Mouse (Mus musculus) heart, embryonic 13.5 days (tissue): ENCODE results near the gene Tfcp2l1. TPM values are rescaled to one million over a fixed set of nuclear protein-coding genes. Genes with fewer than 3 reads are reported as not detected.

ENCODE experiments used
- ATAC-seq: fragments of 200-750 bp; cut with Nextera tagmentation; 2 replicates; pipeline ENCODE4 v1.8.0; 2017; ENCODE audit warnings: moderate TSS enrichment; ENCODE audit not compliant: insufficient number of reproducible peaks, low FRiP score, low TSS enrichment; ENCODE audit errors: extremely low read depth
- H3K27ac ChIP-seq: fragments of 300-500 bp; sonication (generic); replicated peaks from 2 replicates; pipeline ENCODE4 v1.5.1; 2015; ENCODE audit warnings: moderate library complexity, mild to moderate bottlenecking, inconsistent platforms
- H3K27me3 ChIP-seq: fragments of 300-500 bp; sonication (generic); replicated peaks from 2 replicates; pipeline ENCODE4 v1.6.1; 2015; ENCODE audit warnings: mild to moderate bottlenecking, inconsistent platforms
- H3K36me3 ChIP-seq: fragments of 300-500 bp; sonication (generic); 2 replicates; pipeline ENCODE4 v1.6.1; 2015; ENCODE audit warnings: mild to moderate bottlenecking, inconsistent platforms
- H3K4me1 ChIP-seq: fragments of 300-500 bp; sonication (generic); 2 replicates; pipeline ENCODE4 v1.6.1; 2015; ENCODE audit warnings: inconsistent platforms
- H3K4me2 ChIP-seq: fragments of 300-500 bp; sonication (generic); 2 replicates; pipeline ENCODE4 v1.6.1; 2015; ENCODE audit warnings: inconsistent platforms, mild to moderate bottlenecking, moderate library complexity
- H3K4me3 ChIP-seq: fragments of 300-500 bp; sonication (generic); 2 replicates; pipeline ENCODE4 v1.5.1; 2015; ENCODE audit warnings: moderate library complexity, mild to moderate bottlenecking, inconsistent platforms
- H3K9ac ChIP-seq: fragments of 300-500 bp; sonication (generic); 2 replicates; pipeline ENCODE4 v1.6.1; 2015; ENCODE audit warnings: inconsistent platforms, mild to moderate bottlenecking, moderate library complexity
- H3K9me3 ChIP-seq: fragments of 300-500 bp; sonication (generic); 2 replicates; pipeline ENCODE4 v1.6.1; 2016; ENCODE audit warnings: inconsistent platforms
- WGBS: fragments of 180-500 bp; shearing (Covaris S2); methylation state at CpG from one replicate; pipeline ENCODE4 v1.1.7; 2015; ENCODE audit warnings: mixed read lengths; 5-methylcytosine and 5-hydroxymethylcytosine counted together
- polyA plus RNA-seq: library from polyadenylated mRNA; unstranded; fragments of >200 nt; fragmentation: Nextera tagmentation; extraction: Ambion mirVana; gene quantifications from 2 replicates; pipeline ENCODE4 v1.2.1, GENCODE M21; 2015

Tfcp2l1 gene
- polyA plus RNA-seq, 1 experiment from 2014 or later: 2.0 TPM

DNA sequence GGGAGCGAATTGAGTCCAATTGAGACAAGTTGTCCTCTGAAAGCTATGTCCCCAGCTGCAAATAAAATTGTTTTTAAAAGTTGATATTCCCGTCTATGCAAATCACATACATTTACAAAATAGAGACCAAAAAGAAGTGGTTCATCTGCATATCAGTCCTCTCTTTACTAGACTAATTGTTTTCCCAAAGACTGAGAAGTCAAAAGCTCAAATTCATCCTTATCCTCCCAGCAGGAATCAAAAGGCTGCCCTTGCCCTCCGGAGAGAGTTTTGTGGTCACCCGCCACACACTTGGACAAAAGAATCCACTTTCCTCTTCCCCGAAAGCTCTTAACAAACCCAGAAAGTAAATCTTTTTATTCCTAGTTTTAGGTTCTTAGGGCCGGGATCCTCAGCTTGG is 2.3 kb upstream of the Tfcp2l1 start:
- Histone ChIP-seq H3K9me3 (no peaks in the 10 kb centered on the region), H3K4me3 (no peak overlapping the region), H3K27ac (no peak overlapping the region), H3K36me3 (no peaks in the 10 kb centered on the region), H3K9ac (no peak overlapping the region), H3K4me1 (peaks cover 20% of the 10 kb centered on the region), H3K27me3 (peaks cover 49% of the 10 kb centered on the region), H3K4me2 (no peak overlapping the region)
- ATAC-seq: no peak
- WGBS: 48% methylated on average over 6 of the region's 6 CpGs

DNA sequence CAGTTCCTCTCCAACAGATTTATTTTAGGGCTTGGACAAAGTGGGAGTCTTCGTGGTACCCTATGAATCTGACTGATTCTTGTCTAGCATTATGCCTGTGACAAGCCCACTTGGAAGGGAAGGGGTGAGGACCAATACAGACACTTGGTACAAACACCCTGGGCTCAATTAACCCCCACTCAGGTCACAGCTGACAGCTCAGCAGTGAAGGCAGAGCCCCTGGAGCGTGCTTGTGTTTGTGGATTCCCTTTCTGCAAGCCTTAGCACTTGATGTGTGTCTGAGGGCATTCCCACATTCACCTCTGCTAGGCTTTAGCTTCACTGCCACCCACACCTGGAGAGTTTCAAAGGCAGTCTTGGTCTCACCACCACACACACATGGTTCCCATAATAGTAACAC is 1.8 kb upstream of the Tfcp2l1 start:
- Histone ChIP-seq H3K4me1 (peaks cover 20% of the 10 kb centered on the region), H3K9ac (no peak overlapping the region), H3K36me3 (no peaks in the 10 kb centered on the region), H3K4me3 (no peak overlapping the region), H3K27ac (no peak overlapping the region), H3K4me2 (no peak overlapping the region), H3K27me3 (peaks cover 49% of the 10 kb centered on the region), H3K9me3 (no peaks in the 10 kb centered on the region)
- 43% methylated on average over 2 of the region's 2 CpGs for WGBS
- no peak for ATAC-seq

DNA sequence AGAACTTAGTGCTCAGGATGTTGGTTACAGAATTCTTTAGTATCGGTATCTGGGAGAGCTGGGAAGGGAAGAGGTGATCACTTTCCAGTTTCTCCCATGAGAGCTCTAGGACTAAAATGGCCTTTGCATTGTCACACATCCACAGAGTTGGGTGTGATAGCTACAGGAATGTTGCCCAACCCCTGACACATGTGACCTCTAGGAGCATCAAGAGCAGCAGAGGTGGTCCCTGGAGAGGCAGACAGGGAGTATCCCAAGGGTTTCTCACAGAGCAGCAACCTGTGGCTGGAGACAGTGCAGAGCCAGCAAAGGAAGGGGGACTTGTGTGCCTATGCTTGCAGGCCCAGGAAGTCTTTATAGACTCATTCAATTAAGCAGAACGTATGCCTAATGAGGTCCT is 1.3 kb upstream of the Tfcp2l1 start:
- H3K9me3 ChIP-seq: no peaks in the 10 kb centered on the region
- H3K4me2 ChIP-seq: no peak overlapping the region
- H3K27me3 ChIP-seq: peaks cover 49% of the 10 kb centered on the region
- no peak overlapping the region for H3K27ac ChIP-seq
- WGBS: 66% methylated on average over 2 of the region's 2 CpGs
- H3K36me3 ChIP-seq: no peaks in the 10 kb centered on the region
- no peak for ATAC-seq
- H3K4me1 ChIP-seq: peaks cover 20% of the 10 kb centered on the region
- H3K4me3 ChIP-seq: no peak overlapping the region
- H3K9ac ChIP-seq: no peak overlapping the region

DNA sequence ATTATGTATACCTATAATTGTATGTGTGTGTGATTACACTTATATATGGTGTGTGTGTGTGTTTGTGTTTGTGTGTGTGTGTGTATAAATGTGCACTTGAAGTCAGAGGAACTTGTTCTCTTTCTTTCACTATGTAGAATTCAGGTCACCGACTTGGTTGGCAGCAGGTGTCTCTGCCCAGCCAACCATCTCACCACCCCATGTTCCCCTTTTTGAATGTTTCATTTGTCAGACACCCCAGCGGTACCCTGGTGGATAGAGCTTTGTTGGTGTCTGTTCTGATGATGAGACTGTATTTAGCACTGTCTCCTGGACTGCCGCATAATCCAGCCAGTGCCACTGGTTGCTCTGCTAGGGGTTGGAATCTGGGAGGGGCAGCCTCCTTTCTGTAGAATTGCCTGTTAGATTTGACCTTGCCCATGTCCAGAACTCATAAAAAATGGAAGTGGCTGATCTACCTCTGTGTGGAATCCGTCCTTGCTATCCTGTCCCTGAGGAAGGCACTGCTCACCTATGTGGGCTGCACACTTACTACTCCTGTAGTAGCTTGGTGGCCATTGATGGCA is 5.8 kb downstream of the Tfcp2l1 start:
- Histone ChIP-seq H3K36me3 (no peaks in the 10 kb centered on the region), H3K9me3 (no peaks in the 10 kb centered on the region), H3K27ac (no peak overlapping the region), H3K27me3 (peaks cover 10% of the 10 kb centered on the region), H3K4me1 (peaks cover 1% of the 10 kb centered on the region; the same call in 1 of the 2 replicates), H3K4me2 (no peak overlapping the region), H3K9ac (no peak overlapping the region), H3K4me3 (no peak overlapping the region)
- no peak for ATAC-seq
- 72% methylated on average over 4 of the region's 4 CpGs for WGBS

DNA sequence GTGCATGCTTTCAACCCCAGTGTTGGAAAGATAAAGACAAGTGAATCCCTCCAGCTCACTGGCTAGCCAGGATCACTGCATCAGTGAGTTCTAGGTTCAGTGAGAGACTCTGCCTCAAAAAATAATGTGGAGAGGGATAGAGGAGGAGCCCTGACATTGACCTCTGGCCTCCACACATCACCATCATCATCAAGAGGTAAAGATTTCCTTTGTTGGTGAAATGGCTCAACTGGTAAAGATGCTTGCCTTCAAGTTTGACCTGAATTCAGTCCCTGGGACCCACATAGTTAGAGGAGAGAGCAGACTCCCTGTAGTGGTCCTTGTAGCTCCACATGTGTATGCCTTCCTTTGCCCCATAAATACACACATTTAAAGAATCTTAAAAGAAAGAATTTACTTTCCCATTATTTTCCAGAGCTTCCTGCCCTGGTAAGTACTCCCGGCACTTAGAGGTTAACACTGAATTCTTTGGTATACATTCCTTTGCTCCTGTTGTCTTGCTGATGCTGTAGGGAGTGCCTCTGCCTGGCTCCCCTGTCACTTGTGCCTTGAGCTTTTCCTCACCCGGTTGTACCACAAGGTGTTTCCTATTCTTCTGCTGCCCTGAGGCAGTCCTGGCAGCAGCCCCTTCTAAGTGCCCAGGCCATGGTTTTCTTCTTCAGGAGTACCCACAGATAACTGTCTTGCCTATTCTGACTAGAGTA is 14.7 kb downstream of the Tfcp2l1 start:
- WGBS: 64% methylated on average over 2 of the region's 2 CpGs
- H3K36me3 ChIP-seq: no peaks in the 10 kb centered on the region
- H3K27ac ChIP-seq: no peak overlapping the region
- H3K4me3 ChIP-seq: no peak overlapping the region
- H3K4me1 ChIP-seq: peaks cover 9% of the 10 kb centered on the region
- H3K4me2 ChIP-seq: no peak overlapping the region
- H3K9me3 ChIP-seq: no peaks in the 10 kb centered on the region
- H3K27me3 ChIP-seq: no peaks in the 10 kb centered on the region
- no peak for ATAC-seq
- no peak overlapping the region for H3K9ac ChIP-seq

DNA sequence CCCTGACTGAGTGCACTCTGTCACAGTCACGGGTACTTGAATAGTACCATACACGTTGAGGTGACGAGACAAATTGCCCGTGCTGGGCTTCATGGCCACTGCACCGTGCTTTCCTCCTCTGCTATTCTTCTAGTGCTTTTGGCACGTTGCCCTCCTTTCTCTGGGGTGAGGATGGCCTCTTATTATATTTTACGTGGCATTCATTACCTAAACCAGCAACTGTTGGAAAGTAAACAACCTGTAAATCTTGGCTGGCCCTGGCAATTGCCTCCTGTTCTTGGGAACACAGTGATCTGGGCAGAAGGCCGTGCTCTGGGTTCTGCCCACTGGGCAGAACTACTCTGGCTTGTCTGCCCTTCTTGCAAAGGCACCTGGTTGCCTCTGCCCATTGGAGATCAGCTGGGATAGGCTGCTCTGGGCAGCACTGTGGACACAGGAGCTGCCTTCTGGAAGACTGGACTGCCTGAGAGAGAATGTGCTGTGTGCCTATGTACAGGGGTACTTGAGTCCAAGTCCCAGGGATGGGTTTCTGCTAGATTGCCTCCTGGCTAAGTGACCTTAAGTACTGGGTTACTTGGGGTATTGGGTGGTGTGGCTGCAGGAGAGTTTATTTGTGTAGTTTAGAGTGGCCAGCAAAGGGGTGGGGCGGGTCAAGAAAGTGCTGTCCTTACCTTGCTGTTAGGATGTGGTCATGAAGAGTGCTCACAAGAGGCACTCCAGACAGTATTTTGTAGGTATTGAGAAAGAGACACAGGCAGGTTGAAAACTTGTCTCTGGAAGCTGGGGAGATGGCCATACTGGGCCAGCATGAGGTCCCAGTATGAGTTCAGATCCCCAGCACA is 15.6 kb downstream of the Tfcp2l1 start:
- H3K9me3 ChIP-seq: no peaks in the 10 kb centered on the region
- H3K4me2 ChIP-seq: no peak overlapping the region
- no peak for ATAC-seq
- no peaks in the 10 kb centered on the region for H3K36me3 ChIP-seq
- 49% methylated on average over 9 of the region's 9 CpGs for WGBS
- H3K27me3 ChIP-seq: no peaks in the 10 kb centered on the region
- H3K4me3 ChIP-seq: no peak overlapping the region
- H3K27ac ChIP-seq: no peak overlapping the region
- peaks cover 15% of the 10 kb centered on the region for H3K4me1 ChIP-seq
- no peak overlapping the region for H3K9ac ChIP-seq

DNA sequence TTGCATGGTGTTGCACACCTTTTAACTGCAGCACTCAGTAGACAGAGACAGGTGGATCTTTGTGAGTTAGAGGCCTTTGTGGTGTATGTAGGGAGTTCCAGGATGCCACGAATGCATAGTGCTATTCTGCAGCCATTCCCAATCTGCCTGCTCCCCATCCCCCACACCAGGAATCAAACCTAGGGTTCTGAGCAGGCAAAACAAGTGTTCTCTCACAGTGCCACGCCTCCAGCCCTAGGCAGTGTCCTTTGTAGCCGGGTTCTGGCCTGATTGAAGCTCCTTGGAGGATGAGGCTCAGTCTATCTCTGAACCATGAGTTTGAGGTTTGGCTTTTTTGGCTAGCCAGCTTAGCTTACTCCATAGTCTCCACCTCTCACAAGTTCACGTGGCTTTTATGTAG is 18.0 kb downstream of the Tfcp2l1 start:
- Histone ChIP-seq H3K4me3 (no peak overlapping the region), H3K9ac (no peak overlapping the region), H3K4me1 (peaks cover 29% of the 10 kb centered on the region), H3K9me3 (no peaks in the 10 kb centered on the region), H3K27me3 (no peaks in the 10 kb centered on the region), H3K36me3 (no peaks in the 10 kb centered on the region), H3K4me2 (no peak overlapping the region), H3K27ac (no peak overlapping the region)
- ATAC-seq: no peak
- WGBS: 54% methylated on average over 4 of the region's 4 CpGs

DNA sequence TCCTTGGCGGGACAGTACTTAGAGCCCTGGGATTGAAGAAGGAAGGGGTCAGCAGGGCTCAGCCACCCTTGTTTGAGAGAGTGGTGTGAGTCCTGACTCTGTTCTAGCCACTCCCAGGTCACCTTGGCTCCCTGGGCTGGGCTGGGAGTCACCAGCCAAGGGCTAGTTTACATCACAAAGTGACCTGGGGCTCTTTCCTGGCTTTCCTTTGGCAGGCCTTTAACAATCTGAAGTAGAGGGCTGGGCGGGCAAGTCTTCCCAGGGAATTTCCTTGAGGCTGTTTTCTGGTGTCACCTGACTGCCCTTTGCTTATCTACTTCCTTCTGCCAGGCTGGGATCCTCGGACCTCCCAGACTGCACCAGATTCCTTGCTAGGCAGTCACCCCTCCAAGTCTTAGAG is 20.3 kb downstream of the Tfcp2l1 start:
- no peak overlapping the region for H3K4me3 ChIP-seq
- H3K4me1 ChIP-seq: peaks cover 24% of the 10 kb centered on the region
- no peaks in the 10 kb centered on the region for H3K36me3 ChIP-seq
- ATAC-seq: no peak
- no peaks in the 10 kb centered on the region for H3K27me3 ChIP-seq
- no peaks in the 10 kb centered on the region for H3K9me3 ChIP-seq
- 23% methylated on average over 3 of the region's 3 CpGs for WGBS
- H3K9ac ChIP-seq: no peak overlapping the region
- H3K4me2 ChIP-seq: no peak overlapping the region
- no peak overlapping the region for H3K27ac ChIP-seq

DNA sequence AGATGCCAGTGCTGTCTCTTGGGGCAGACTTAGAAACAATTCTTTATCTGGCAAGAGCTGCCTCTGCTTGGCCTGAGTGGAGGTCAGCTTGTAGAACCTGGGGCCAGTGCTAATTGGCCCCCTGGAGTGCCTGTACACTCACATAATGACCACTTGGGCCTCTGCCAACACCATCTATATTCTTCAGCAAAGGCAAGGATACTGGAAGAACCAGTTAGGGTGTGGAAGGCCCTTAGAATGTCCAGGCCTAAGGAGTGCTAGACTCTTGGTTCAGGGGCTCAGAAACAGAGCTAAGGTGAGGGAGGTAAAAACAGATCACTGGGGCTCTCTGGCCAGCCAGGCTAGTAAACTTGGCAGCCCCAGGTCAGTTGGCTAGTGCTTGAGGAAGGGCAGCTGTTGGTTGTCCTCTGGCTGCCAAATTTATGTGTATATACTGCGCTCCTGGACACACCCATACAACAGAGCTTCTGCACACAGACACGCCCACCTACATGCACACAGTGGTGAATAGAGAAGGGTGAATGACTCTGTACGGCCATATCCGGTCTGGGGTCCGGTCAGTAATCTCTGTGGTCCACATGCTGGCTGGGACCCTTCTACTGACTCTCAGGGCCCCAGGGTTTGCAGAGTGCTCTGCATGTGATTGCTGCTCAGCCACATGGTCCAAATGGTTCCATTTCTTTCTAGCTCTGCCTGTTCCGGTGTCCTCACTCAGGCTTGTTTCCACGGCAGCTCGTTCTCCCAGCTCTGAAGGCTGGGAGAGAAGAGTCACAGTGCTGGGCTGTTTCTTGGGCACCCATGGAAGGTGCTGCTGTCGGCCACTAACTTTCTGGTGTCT is 22.4 kb downstream of the Tfcp2l1 start:
- no peak overlapping the region for H3K4me3 ChIP-seq
- H3K4me2 ChIP-seq: no peak overlapping the region
- H3K27me3 ChIP-seq: no peaks in the 10 kb centered on the region
- no peaks in the 10 kb centered on the region for H3K36me3 ChIP-seq
- H3K27ac ChIP-seq: no peak overlapping the region
- ATAC-seq: no peak
- no peak overlapping the region for H3K9ac ChIP-seq
- 66% methylated on average over 9 of the region's 9 CpGs for whole genome bisulfite sequencing
- peaks cover 20% of the 10 kb centered on the region; the same call in 1 of the 2 replicates for H3K4me1 ChIP-seq
- H3K9me3 ChIP-seq: no peaks in the 10 kb centered on the region

DNA sequence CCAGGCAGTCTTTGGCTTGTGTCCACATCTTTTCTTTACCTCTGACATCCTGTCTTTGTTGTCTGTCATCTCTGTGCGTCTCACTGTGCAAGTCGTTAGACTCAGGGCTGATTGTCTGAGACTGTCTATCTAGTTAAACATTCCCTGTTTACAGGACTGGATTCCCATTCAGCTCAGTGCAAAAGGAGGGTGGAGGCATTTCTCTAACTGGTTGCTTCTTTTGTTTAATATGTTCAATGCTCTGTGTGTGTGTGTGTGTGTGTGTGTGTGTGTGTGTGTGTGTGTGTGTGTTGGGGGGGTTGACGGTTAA is 23.0 kb downstream of the Tfcp2l1 start:
- no peak overlapping the region for H3K27ac ChIP-seq
- no peak overlapping the region for H3K4me2 ChIP-seq
- 38% methylated on average over 3 of the region's 3 CpGs for WGBS
- H3K36me3 ChIP-seq: no peaks in the 10 kb centered on the region
- peaks cover 20% of the 10 kb centered on the region; the same call in 1 of the 2 replicates for H3K4me1 ChIP-seq
- no peak overlapping the region for H3K4me3 ChIP-seq
- H3K27me3 ChIP-seq: no peaks in the 10 kb centered on the region
- H3K9ac ChIP-seq: no peak overlapping the region
- no peak for ATAC-seq
- no peaks in the 10 kb centered on the region for H3K9me3 ChIP-seq

DNA sequence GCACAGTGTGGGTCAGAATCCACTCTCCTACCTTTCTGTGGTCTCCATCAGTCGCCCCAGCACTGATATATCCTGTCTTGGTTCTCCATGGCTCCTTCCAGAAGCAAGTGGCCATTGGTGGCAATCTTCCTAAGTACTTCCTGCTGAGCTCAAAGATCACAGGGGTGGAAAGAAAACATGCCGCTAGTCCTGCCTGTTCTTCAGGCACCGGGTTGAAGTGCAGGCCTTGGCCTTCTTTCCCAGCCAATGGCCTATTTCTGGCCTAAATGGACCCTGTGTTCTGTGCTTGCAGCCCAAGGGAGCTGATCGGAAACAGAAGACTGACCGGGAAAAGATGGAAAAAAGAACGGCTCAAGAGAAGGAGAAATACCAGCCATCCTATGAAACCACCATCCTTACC is 31.0 kb downstream of the Tfcp2l1 start:
- H3K4me2 ChIP-seq: no peak overlapping the region
- no peak for ATAC-seq
- 69% methylated on average over 6 of the region's 6 CpGs for WGBS
- H3K4me3 ChIP-seq: no peak overlapping the region
- no peaks in the 10 kb centered on the region for H3K36me3 ChIP-seq
- H3K27ac ChIP-seq: no peak overlapping the region
- no peak overlapping the region for H3K9ac ChIP-seq
- no peaks in the 10 kb centered on the region for H3K9me3 ChIP-seq
- peaks cover 44% of the 10 kb centered on the region for H3K4me1 ChIP-seq
- no peaks in the 10 kb centered on the region for H3K27me3 ChIP-seq
